Mouse (Mus musculus): Measurements from ENCODE around the gene Card10. TPM values are rescaled to one million over a fixed set of nuclear protein-coding genes. Genes with fewer than 3 reads are reported as not detected.

Card10 gene
- 1.9 TPM for polyA plus RNA-seq (2017; shearing (Covaris generic))

DNA sequence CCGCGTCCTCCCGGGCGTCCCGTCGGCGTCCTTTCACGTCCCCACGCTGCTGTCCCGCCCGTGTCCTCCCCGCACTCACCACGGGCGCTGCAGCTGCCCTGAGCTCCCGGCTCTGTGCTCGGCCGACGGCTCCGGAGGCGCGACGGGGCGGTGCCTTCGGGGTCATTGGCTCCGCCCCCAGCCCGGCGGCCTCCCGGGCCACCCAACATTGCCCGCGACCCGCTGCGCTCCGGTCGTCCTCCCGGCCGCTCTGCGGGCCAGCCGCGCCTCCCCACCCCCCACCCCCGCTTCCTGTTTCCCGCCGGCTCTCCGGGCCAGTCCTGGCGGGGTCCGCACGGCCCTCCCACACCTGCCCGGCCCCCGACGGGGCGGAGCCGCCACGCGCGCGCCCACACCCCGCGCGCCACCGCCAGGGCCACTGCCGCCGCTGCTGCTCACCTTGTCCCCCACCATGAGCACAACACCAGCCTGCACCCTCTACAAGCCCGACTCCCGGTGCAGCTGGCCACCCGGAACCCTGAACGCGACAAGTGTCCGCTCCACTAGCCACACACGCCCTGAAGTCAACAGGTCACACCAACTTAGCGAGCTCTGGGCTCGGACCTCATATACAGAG is at the start of gene Card10:
TSS of gene Card10 (minus strand) at position 267 of the 616 bp plus-strand sequence.

DNA sequence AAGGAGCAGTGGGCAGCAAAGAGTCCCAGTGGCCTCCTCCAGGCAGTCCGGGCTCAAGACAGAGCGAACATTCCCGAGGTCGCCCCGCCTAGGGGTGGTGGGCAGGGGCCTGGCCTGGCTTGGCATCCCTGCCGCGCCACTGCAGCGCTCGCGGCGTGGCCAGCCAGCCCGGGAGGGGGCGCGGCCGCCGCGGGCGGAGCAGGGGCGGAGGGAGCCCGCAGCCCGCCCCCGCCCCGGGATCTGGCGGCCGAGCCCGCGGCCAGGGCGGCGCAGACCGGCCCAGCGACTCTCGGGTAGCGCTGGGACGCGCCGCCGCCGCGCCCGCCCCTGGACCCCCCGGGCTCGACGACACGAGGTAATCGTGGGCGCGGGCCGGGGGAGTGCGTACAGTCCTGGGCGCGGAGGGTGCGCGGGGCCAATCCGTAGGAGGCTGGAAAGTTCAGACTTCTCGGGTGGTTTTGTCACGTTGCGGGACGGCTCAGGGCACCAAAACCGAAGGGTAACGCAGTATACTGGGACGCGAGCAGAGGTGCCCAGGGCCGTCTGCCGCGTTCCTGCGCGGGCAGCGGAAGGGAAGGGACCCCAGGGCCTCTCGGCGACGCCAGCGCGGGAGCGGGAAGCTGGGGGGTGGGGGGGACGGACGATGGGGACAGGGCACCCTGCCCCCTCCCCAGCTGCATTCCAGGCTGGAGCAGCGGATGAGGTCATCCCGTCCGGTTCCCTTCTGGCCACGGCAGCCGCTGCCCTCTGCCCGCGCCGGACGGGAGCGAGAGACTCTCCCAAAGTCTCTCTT is 39.7 kb upstream of the Card10 start, which contains the start of gene Cdc42ep1:
TSS of gene Cdc42ep1 (plus strand) at position 254 of the 793 bp plus-strand sequence.

GRCm38 (mm10) chr15:78773290-78773729 is 29.5 kb downstream of the Card10 start, which contains the start of gene Mfng:
Mfng (minus strand) TSS chr15:78773475.

Other genes starting within 250 kb of the Card10 start
- 1,721 TPM for gene Rac2, start 230.3 kb downstream of the Card10 start, polyA plus RNA-seq (2017; shearing (Covaris generic))
- gene Cyth4, start 206.0 kb downstream of the Card10 start, polyA plus RNA-seq (2017; shearing (Covaris generic)), result 307 TPM
- 0.22 TPM for gene Elfn2, start 84.3 kb downstream of the Card10 start, polyA plus RNA-seq (2017; shearing (Covaris generic))
- 136 TPM for gene Mfng, start 29.6 kb downstream of the Card10 start, polyA plus RNA-seq (2017; shearing (Covaris generic))
- 0.39 TPM for gene Cdc42ep1, start 39.6 kb upstream of the Card10 start, polyA plus RNA-seq (2017; shearing (Covaris generic))
- gene Lgals2, start 52.5 kb upstream of the Card10 start, polyA plus RNA-seq (2017; shearing (Covaris generic)), result not detected
- 59.0 TPM for gene Gga1, start 74.1 kb upstream of the Card10 start, polyA plus RNA-seq (2017; shearing (Covaris generic))
- gene Gm49510, start 96.6 kb upstream of the Card10 start, polyA plus RNA-seq (2017; shearing (Covaris generic)), result not detected
- 145 TPM for gene Sh3bp1, start 96.7 kb upstream of the Card10 start, polyA plus RNA-seq (2017; shearing (Covaris generic))
- gene Pdxp, start 110.9 kb upstream of the Card10 start, polyA plus RNA-seq (2017; shearing (Covaris generic)), result 14.5 TPM
- gene Lgals1, start 123.7 kb upstream of the Card10 start, polyA plus RNA-seq (2017; shearing (Covaris generic)), result 575 TPM
- gene Nol12, start 131.9 kb upstream of the Card10 start, polyA plus RNA-seq (2017; shearing (Covaris generic)), result 21.1 TPM
- gene Triobp, start 144.7 kb upstream of the Card10 start, polyA plus RNA-seq (2017; shearing (Covaris generic)), result 60.8 TPM
- 25.0 TPM for gene H1f0, start 225.4 kb upstream of the Card10 start, polyA plus RNA-seq (2017; shearing (Covaris generic))
- gene Galr3, start 238.8 kb upstream of the Card10 start, polyA plus RNA-seq (2017; shearing (Covaris generic)), result not detected

Data from effector memory CD4-positive, alpha-beta T cell, adult 7 months (primary cell).